Mouse (Mus musculus): ENCODE measurements around the gene Sp6. TPM values are rescaled to one million over a fixed set of nuclear protein-coding genes. Genes with fewer than 3 reads are reported as not detected.

Gene Sp6
- total RNA-seq, 2 experiments from 2014 or later: 0.09 to 0.14 TPM

GRCm38 (mm10) chr11:97050944-97051586 lies 37.9 kb downstream of the Sp6 start:
- DNase-seq (ENCODE audit: low spot score): no peak

- no peak for DNase-seq (ENCODE audit: low spot score)
These were observed 39.0 kb downstream of the Sp6 start for GRCm38 (mm10) chr11:97052219-97052646.

GRCm38 (mm10) chr11:97063274-97063920 lies 50.2 kb downstream of the Sp6 start:
- no peak for DNase-seq (ENCODE audit: low spot score)

DNA sequence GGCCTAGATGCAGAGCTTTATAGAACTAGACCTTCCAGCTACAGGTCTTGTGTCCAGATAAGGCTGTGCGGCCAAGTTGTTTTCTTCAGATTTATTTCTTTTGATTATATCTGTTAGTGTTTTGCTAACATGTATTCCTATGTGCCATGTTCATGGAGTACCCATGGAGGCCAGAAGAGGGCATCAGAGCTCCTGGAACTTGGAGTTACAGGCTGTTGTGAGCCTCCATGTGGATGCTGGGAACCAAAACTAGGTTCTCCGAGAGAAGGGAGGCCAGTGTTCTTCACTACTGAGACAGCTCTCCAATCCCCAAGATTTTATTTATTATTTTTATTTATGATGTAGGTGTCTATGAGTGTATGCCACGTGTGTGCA lies 50.7 kb downstream of the Sp6 start:
- no peak for DNase-seq (ENCODE audit: low spot score)

DNA sequence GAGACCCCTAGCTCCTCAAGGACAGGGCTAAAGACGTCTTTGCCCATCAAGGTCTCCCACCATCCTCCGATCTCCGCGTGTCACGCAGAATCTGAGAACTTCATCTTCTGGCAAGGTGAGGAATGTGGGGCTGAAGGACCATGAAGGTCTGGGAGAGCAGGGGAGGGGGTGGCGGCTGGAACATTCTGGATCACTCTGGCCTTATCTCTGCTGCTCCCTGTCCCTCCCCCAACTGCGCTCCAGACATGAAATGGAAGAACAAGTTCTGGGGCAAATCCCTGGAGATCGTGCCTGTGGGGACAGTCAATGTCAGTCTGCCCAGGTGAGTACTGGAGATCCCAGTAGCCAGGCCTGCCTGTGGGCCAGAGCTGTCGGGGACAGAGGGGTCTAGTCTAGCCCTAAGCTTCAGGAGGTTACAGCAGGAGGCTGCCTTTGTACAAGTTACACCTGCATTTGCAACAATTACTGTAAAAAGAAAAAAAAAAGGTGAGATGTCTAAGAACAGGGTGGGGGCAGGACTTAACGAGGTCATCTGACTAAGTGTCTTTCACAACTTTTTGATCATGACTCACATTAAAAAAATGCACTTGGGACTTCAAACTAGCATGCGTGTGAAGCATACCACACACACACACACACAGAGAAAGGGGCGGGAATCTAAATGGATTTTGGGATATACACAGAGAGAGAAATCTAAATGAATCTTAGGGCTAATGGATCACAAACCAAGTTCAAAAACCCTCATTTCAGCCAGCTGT lies 52.5 kb downstream of the Sp6 start:
- DNase-seq (ENCODE audit: low spot score): no peak

DNA sequence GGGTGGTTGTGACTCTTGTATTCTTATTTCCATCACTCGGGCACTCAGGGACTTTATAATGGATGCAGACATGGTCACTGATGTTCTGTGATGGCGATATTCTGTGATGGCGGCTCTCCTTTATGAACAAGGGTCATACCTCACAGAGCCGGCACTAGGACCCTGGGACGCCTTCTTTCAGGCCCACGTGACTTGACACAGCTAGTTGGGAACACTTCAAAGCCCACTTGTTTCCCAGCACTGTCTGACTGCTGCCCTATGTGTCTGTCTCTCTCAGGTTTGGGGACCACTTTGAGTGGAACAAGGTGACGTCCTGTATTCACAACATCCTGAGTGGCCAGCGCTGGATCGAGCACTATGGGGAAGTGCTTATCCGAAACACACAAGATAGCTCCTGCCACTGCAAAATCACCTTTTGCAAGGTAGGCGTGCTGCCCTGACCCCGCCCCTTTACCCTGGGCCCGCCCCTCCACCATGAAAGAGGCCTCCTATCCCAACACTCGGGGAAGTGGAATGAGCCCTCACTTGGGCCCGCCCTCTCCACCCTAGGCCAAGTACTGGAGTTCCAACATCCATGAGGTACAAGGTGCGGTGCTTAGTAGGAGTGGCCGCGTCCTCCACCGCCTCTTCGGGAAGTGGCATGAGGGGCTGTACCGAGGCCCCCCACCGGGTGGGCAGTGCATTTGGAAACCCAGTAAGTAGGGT lies 53.6 kb downstream of the Sp6 start:
- DNase-seq (ENCODE audit: low spot score): no peak

DNA sequence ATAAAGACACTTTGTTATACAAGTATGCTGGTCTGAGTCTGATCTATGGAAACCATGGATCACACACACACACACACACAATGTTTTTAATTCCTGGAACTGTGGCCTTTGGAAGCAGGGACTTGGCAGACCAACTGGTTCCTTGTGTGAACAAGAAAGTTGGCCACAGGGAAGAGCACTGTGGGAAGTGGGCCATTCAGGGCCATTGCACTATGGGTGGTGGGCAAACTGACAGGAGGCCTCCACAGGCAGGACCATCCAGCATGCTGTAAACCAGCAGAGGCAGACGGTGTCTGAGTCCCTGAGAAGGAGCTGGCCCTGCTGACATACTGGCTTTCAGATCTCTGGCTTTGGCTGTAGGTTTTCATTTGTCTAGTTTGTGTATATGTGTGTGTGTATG lies 56.1 kb downstream of the Sp6 start:
- DNase-seq (ENCODE audit: low spot score): no peak

- DNase-seq (ENCODE audit: low spot score): no peak
These were observed 56.6 kb downstream of the Sp6 start for GRCm38 (mm10) chr11:97069770-97070169.

GRCm38 (mm10) chr11:97071129-97071528 lies 57.9 kb downstream of the Sp6 start:
- peak; percentile 60 for DNase-seq (ENCODE audit: low spot score)

GRCm38 (mm10) chr11:97072533-97072932 lies 59.3 kb downstream of the Sp6 start:
- peak; percentile 40 for DNase-seq (ENCODE audit: low spot score)

DNA sequence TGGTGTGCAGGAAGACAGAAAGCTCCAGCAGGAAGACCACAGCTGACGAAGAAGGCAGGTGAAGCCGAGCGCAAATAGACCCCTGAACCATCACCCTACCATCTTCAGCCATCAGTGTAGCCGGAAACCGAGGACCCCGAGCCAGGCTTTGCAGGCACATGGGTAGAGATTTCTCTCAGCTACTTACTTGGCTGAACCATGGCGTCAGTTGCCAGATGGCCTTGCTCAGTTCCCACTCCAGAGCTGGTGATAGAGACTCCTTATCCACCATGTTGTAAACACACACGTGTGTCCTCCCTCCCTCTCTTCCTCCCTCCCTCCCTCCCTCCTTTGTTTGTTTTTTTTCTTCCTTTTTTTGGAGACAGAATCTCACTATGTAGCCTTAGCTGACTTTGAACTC lies 61.0 kb downstream of the Sp6 start:
- no peak for DNase-seq (ENCODE audit: low spot score)

Small RNA genes within 50 kb of the gene (microRNA-seq; reads per million reads assigned to microRNA genes)
- 9.5 reads per million, percentile 22 among the genes with 10 or more reads in this experiment for gene Mir8103

Other genes starting within 250 kb of the Sp6 start
- gene Snx11, start 235.8 kb upstream of the Sp6 start, total RNA-seq (2021): 10 to 100 TPM in 1 of 2 experiments, 1 to 10 TPM in 1; 9.6 to 10.3 TPM
- 10 to 100 TPM; 34.2 to 36.1 TPM for gene Cbx1, start 224.3 kb upstream of the Sp6 start, total RNA-seq (2021)
- 100 to 1,000 TPM; 460 to 570 TPM for gene Nfe2l1, start 183.4 kb upstream of the Sp6 start, total RNA-seq (2021)
- 10 to 100 TPM; 26.7 to 27.7 TPM for gene Copz2, start 163.5 kb upstream of the Sp6 start, total RNA-seq (2021)
- 10 to 100 TPM; 24.9 to 25.7 TPM for gene Cdk5rap3, start 96.9 kb upstream of the Sp6 start, total RNA-seq (2021)
- not detected for gene Prr15l, start 85.3 kb upstream of the Sp6 start, total RNA-seq (2021)
- 1 to 10 TPM; 7.6 to 9.0 TPM for gene Pnpo, start 69.4 kb upstream of the Sp6 start, total RNA-seq (2021)
- gene Sp2, start 30.4 kb upstream of the Sp6 start, total RNA-seq (2021): 10 to 100 TPM; 11.2 TPM
- 10 to 100 TPM; 13.1 to 13.2 TPM for gene Scrn2, start 16.5 kb downstream of the Sp6 start, total RNA-seq (2021)
- under 1 TPM in 1 of 2 experiments, not detected in 1; 0.16 TPM for gene Lrrc46, start 28.0 kb downstream of the Sp6 start, total RNA-seq (2021)
- gene Mrpl10, start 28.2 kb downstream of the Sp6 start, total RNA-seq (2021): 10 to 100 TPM; 41.4 to 45.6 TPM
- gene Osbpl7, start 37.2 kb downstream of the Sp6 start, total RNA-seq (2021): 1 to 10 TPM; 2.5 to 2.9 TPM
- gene Tbx21, start 101.9 kb downstream of the Sp6 start, total RNA-seq (2021): under 1 TPM; 0.41 to 0.50 TPM
- gene Tbkbp1, start 138.1 kb downstream of the Sp6 start, total RNA-seq (2021): 1 to 10 TPM; 3.3 to 6.8 TPM
- 10 to 100 TPM; 47.7 to 52.4 TPM for gene Kpnb1, start 174.5 kb downstream of the Sp6 start, total RNA-seq (2021)